Mouse (Mus musculus): Measurements from ENCODE around the gene Agpat4.

Agpat4 gene

DNA sequence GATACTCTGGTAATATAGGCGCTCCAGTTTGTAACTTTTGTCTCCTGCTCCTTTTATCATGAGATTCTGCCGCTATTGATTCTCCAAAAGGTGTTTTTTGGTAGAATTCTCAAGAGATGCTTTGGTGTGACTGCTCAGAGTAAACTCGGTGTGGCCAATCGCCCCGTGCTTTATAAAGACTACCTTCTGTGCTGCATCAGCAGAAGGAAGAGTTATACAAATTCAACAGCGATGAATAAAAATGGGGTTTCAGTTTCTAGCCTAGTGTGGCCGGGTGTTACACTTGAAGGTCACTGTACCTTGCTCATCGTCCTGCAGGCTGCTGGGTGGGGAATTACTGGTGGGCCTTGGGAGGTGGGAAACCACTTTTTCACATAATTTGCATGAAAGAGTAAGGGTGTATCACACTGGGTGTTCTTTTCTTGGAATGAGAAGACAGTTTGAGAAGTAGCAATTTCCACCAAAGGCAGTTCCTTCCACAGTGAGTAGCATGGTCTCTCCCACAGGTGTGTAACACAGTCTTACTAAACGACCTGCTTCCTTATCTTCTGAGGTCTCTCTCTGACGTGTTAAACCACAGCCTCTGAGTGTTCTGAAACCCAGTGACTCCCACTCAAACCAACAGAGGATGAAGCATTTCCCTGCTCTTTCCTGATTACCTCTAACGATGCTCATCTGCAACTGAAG, 46.6 kb downstream of the Agpat4 start:
- POLR2A ChIA-PET: interaction anchor here in 2 of 4 experiments (0.8 to 2.6 kb wide), 7 partner anchors 8 to 46 kb away, joined by 3 to 17 read pairs (median 3); partner anchors contain the start of gene Agpat4 (in 1 of the 2)
- CTCF ChIA-PET: no interaction called here

DNA sequence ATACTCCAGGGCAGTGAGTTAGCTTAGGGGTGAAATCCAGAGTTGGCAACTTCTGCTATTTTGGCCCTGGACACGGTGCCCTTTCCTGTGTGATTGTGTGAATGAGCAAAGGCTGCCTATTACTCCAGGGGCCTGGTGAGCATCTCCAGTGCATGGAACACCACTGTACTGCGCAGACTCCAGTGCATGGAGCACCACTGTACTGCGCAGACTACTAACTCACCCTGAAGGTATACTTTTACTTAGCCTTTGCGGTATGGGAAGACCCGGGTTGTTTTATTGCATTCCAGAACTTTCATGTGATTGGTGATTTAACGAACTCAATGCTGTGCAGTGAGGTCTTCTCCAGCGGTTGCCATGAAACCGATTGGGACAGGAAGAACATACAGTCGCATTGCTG, 47.2 kb downstream of the Agpat4 start:
- POLR2A ChIA-PET: interaction anchor here in 1 of 4 experiments (1.2 to 2.6 kb wide), 2 partner anchors 30 to 47 kb away, joined by 3 to 7 read pairs; partner anchors contain the start of gene Agpat4
- CTCF ChIA-PET: no interaction called here

DNA sequence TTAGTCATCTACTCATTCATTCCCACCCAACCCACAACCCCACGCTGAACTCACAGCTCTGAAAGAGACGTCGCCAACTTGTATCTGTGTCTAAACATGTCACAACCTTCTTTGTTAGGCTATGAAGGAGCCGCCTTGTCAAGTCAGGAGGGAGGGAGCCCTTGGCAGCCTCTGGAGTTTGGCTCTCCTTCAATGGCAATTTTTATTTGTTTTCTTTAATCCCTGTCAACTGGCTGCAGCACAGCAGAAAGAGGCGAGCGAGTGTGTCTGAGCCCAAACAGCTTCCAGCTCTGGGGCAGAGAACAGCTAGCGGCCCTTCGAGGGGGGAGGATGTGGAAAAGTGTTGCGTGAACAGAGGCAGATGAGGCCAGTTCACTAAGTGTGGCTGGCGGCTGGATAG, 50.0 kb downstream of the Agpat4 start:
- ChIA-PET CTCF (interaction anchor here in 2 of 4 experiments (0.6 to 0.7 kb wide), 2 partner anchors 16 to 17 kb away, joined by 3 to 10 read pairs; no protein-coding TSS in a partner anchor), POLR2A (interaction anchor here in 2 of 4 experiments (0.6 to 4.0 kb wide), 9 partner anchors 9 to 286 kb away, joined by 3 to 17 read pairs (median 4); no protein-coding TSS in a partner anchor)

DNA sequence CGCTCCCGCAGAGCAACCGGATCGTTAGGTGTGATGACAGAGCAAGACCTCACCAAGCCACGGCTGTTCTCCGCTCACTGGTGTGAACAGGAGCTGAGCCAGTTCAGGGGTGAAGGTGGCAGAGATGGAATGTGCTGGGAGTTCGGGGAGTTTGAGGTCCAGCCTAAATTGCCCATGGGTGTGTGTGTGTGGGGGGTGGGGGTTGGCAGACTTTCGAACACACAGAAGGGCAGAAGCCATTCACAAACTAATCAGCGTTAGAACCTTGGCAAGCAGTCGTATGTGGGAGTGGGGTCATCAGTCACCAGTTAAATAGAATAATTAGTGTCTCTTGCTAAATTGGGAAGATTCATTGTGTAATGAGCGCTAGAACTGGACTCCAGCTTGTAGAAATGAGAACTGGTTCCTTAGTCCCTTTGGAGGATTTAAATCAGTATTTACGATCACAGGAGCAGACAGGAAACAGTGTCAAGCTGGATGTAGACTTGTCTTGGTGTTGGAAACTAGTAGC, 50.9 kb downstream of the Agpat4 start:
- CTCF ChIA-PET: no interaction called here
- POLR2A ChIA-PET: interaction anchor here in 2 of 4 experiments (0.6 to 4.0 kb wide), 11 partner anchors 8 to 333 kb away, joined by 3 to 17 read pairs (median 4); partner anchors contain the start of gene Agpat4 (in 2 of the 2)

DNA sequence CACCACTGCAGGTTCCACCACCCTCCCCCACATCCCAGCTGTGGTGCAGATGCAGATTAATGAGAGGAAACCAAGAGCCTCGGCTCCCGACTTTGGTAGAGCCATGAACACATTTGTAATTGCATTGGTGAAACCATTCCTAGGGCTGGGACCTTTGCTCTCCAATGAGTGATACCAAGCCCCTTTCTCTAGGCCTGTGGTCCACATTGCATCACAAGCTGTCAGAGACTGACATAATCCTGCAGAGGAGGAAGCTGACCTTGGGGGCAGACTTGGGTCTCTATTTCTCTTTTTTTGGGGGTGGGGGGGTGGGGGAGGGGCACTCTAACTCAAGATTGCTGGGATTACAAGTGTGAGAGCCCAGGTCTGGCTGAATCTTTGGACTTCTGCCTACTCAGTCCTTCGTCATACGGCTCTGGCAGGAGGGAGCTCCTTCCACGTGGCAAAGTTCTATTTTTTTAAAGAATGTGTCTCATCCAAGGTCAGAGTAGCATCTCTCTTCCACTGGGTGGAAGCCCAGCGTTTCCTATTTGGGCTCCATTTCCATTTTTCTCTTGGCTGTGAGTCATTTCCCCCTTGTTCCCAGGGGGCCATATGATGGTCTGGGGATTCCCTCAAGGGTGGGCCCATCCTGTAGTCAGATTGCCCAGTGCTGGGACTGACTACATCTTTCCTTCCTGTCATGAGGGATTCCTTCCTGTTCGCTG, 52.4 kb downstream of the Agpat4 start:
- ChIA-PET POLR2A (interaction anchor here in 3 of 4 experiments (0.7 to 4.0 kb wide), 6 partner anchors 10 to 24 kb away, joined by 3 to 17 read pairs (median 6); no protein-coding TSS in a partner anchor), CTCF (no interaction called here)

DNA sequence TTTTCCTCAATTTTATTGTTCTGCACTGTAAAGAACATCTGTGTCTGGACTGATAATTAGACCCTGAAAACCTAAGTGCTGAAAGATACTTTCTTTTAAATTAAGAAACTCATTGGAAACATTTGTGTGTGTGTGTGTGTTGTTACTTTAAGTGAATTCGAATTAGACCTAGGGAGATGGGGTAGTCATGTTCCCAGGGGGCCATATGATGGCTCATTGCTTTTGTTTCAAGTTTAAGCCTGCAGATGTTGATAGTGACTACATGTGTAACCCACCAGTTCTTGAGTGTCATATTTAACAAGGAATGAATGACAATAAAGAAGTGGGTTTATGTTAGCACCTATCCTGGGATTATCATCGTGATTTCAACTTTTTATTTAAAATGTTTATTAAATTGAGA, 53.2 kb downstream of the Agpat4 start:
- ChIA-PET CTCF (no interaction called here), POLR2A (interaction anchor here in 2 of 4 experiments (0.7 to 2.4 kb wide), 2 partner anchors 11 to 24 kb away, joined by 3 to 8 read pairs; no protein-coding TSS in a partner anchor)

DNA sequence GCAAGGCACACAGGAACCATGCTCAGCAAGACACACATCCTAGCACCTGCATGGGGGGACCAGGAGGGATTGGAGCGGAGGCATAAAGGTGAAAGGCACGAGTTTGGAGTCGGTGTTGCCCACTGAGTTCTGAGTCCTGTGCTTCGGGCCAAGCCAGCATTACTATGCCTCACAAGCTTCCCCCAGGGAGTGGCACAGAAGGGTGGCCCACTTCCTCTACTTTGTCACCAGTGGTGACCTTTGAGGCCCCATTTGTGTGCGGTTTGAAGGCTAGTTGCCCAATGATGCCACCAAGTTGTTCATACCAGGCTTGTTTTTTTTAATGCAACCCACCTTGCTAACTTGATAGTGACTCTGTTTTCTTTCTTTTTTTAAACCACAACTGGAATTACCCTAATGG, 55.7 kb downstream of the Agpat4 start:
- ChIA-PET CTCF (no interaction called here), POLR2A (interaction anchor here in 2 of 4 experiments (0.9 to 1.9 kb wide), 11 partner anchors 9 to 53 kb away, joined by 3 to 7 read pairs (median 3); no protein-coding TSS in a partner anchor)

DNA sequence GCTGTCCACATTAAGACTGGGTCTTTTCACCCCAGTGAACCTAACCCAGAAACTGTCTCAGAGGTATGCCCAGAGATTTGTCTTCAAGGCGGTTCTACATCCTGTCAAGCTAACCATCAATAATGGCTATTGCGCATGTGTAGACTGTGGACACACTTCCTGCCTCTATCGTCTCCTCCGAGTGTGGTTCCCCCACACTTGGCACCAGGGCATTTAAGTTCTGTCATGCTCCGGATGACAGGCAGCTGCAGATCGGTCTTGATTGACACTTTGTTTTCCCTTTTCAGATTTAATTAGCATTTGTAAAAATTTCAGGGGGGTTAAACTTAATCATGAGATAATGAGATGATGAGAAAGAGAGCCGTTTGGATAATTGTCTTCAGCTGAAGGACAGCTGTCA, 56.4 kb downstream of the Agpat4 start:
- CTCF ChIA-PET: no interaction called here
- POLR2A ChIA-PET: interaction anchor here in 2 of 4 experiments (0.9 to 1.9 kb wide), 8 partner anchors 10 to 69 kb away, joined by 3 to 7 read pairs (median 4); no protein-coding TSS in a partner anchor

DNA sequence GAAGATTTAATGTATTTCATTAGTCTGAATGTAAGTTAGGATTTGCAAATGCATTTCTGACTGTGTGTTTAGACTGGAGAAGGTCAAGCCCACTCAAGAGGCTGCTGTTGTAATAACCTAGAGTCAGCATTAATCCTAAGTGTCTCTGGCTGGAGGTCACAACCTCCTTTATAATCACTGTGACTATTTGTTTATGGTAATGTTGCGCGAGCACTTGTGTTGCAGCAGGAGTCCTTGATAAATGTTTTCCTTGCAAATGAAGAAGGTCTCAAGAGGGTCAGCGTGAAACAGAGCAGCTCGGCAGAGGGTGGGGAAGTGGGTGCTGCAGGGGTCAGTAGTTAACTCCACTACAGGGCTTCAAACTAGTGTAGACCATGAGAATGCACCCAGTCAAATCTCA, 57.1 kb downstream of the Agpat4 start:
- POLR2A ChIA-PET: interaction anchor here in 3 of 4 experiments (0.6 to 2.0 kb wide), 7 partner anchors 9 to 1197 kb away, joined by 3 to 5 read pairs (median 3); no protein-coding TSS in a partner anchor

DNA sequence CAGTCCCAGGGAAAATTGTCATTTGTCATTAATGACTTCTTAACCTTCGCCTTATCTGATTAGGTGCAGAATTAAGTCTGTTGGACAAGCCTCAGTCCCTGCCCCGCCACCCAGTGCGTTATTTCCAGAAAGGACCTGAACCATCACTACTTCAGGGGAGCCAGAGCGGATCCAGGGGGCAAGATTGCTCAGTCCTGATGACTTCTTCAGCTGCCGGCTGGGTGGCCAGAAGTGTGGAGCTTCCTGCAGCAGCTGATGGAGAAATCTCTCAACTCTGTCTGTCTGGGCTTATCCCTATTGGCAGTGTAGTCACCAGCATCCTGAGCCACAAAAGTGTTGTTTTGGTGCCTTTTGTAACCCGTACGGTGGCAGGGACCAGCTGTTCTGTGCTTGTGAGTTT, 60.8 kb downstream of the Agpat4 start:
- CTCF ChIA-PET: no interaction called here

More for the DNA sequence above, 57.1 kb downstream of the Agpat4 start:
- CTCF ChIA-PET: no interaction called here

DNA sequence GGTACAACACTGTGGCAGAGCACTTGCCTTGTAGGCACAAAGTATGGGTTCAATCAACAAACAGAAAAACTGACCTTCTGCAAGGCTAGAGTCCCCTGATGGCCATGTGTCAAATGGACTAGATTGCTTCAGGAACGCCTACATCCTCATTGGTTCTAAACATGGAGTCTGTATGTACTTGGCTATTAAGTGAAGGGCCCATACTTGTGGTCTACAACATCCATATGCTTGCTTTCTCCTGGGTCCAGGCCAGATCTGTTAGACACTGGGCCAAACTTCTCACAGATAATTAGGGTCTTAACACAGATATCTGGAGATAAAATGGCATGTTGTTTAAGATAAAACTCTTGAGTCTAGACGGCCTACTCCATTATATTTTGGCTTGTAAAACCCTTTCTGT, 61.3 kb downstream of the Agpat4 start:
- POLR2A ChIA-PET: interaction anchor here in 1 of 4 experiments (0.7 to 0.8 kb wide), 2 partner anchors 16 to 20 kb away, joined by 3 to 4 read pairs; no protein-coding TSS in a partner anchor
- CTCF ChIA-PET: no interaction called here

More for the DNA sequence above, 60.8 kb downstream of the Agpat4 start:
- POLR2A ChIA-PET: interaction anchor here in 1 of 4 experiments (0.7 to 0.8 kb wide), 2 partner anchors 16 to 19 kb away, joined by 3 to 4 read pairs; no protein-coding TSS in a partner anchor

DNA sequence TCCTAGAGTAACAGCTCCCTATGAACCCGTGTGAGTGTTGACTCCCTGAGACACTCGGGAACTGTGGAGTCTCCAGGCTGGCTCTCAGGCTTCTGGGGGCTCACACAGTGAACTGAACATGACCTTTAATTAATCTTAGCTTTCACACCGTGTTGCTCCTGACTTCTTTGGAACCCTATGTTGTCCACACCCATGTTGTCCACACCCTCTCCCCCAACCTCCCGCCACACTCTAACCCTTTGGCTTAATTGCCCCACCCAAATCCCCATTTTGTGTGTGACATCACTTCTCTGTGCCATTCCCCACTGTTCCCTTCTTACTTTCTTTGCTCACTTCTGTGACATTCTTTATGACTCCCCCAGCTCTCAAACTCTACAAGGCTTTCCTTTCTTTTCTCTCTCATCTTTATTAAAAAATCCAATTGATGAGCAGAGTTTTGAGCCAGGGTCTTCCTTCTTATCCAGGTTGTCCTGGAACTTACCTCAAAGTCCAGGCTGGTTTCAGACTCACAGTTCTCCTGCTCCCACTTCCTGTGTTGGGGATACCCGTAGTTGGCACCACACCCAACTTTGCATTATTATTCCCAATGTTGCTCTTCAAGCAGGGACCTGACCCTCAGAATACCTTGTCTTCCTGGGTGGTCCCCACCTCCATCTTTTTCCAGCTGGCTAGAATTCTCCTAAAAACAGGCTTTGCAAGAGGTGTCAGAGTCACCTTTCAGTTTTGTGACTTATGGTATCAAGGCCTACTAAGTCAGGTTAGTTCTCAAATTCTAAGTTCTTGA, 64.4 kb downstream of the Agpat4 start:
- POLR2A ChIA-PET: interaction anchor here in 3 of 4 experiments (0.5 to 3.2 kb wide), 21 partner anchors 9 to 78 kb away, joined by 3 to 25 read pairs (median 4); partner anchors contain the start of gene Agpat4 (in 2 of the 3)

DNA sequence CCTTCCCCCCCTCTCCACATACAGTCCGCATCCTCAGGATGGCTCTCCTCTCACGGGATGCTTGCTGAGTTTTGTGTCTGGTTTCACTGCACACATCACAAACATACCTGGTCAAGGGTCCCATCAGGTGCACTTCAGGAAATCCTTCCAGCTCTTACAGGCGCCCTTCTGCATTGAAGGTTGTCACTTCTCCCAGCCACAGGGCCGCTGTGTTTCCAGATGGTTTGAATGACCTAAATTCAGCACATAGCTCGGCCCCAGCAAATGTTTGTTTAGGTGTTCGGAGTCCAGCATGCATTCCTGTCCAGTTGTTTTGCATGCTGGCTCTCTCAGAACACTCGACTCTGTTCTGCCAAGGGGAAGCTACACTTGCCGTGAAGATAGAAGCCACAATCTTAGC, 65.8 kb downstream of the Agpat4 start:
- POLR2A ChIA-PET: interaction anchor here in 2 of 4 experiments (0.7 to 3.2 kb wide), 8 partner anchors 10 to 79 kb away, joined by 3 to 25 read pairs (median 4); partner anchors contain the start of gene Agpat4 (in 1 of the 2)
- CTCF ChIA-PET: no interaction called here

More for the DNA sequence above, 64.4 kb downstream of the Agpat4 start:
- CTCF ChIA-PET: interaction anchor here in 1 of 4 experiments (0.7 kb wide), 1 partner anchor 1653 kb away, joined by 4 read pairs; no protein-coding TSS in a partner anchor

DNA sequence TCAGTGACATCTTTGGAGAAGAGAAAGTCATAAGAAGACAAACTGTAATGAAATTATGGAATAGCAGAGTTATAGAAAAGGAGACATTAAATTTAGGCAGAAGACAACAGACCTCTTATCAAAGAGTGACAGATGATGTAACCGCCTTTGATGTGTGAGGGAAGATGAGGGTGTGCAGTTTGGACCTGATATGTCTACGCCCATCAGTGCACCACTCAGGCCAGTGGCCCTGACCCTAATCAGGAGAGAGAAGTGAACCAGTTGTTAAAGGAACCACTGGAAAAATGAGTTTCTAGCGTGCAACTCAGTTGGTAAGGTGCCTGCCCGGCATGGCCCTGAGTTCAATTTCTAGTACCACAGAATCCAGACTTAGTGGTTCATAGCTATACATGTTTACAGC, 67.4 kb downstream of the Agpat4 start:
- POLR2A ChIA-PET: interaction anchor here in 2 of 4 experiments (0.9 to 2.4 kb wide), 7 partner anchors 9 to 29 kb away, joined by 3 to 10 read pairs (median 4); no protein-coding TSS in a partner anchor
- CTCF ChIA-PET: interaction anchor here in 2 of 4 experiments (0.6 kb wide), 2 partner anchors 17 to 243 kb away, joined by 3 read pairs; no protein-coding TSS in a partner anchor

DNA sequence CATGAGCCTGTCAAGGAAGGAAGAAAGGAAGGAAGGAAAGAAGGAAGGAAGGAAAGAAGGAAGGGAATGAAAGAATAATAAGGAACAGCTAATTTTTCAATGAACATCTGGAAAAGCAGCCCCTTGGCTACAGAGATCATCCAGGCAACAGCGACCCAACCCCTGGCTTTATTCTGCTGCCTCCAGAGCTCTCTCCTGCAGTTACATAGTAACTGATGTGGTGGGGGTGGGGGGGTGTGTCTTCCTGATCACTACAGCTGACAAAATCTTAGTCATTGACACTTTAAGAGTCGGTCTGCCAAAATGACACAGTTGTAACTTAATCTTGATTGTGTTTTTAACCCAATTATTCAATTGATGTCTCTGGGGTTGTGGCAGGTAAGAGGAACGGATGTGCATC, 67.8 kb downstream of the Agpat4 start:
- POLR2A ChIA-PET: interaction anchor here in 2 of 4 experiments (0.9 to 2.4 kb wide), 10 partner anchors 9 to 29 kb away, joined by 3 to 10 read pairs (median 4); no protein-coding TSS in a partner anchor

DNA sequence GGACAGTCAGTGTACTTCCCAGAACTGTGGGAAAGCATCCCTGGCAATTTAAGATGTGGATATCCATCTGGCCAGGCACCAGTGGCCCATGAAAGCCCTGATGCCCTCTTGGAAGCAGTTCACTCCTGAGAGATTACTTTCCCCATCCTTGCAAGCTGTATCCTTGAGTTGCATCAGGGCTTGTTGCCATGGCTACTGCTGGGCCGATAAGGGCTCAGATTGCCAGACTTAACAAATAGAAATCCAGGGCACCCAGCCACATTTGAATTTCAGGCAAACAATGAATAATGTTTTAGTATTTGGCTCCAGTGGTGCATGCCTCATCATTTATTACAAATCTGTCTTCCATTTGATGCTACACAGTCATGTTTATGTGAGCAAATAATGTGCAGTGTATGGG, 69.3 kb downstream of the Agpat4 start:
- POLR2A ChIA-PET: interaction anchor here in 2 of 4 experiments (1.0 to 2.4 kb wide), 5 partner anchors 7 to 69 kb away, joined by 4 to 10 read pairs (median 4); partner anchors contain the start of gene Agpat4 (in 1 of the 2)

More for the DNA sequence above, 67.8 kb downstream of the Agpat4 start:
- CTCF ChIA-PET: no interaction called here

DNA sequence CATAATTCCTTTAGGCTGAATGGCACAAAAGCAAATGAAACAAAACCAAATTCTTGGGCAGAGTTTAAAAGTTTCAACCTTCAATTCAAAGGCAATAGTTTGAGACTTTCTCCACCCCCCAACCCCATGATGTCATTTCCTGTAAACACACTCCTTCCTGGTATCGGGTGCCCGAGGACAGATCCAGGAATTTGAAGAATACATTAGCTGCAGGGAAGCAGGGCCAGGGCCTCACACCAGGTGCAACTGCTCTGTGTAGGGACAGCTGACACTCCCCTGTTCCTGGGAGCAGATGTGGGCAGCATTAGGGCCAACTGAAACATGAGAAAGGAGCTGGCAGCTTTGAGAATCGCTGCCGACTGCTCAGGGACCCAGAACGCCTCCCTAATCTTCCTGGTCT, 76.6 kb downstream of the Agpat4 start:
- POLR2A ChIA-PET: interaction anchor here in 3 of 4 experiments (0.6 to 8.2 kb wide), 44 partner anchors 8 to 151 kb away, joined by 3 to 59 read pairs (median 6); partner anchors contain the start of genes Agpat4 (in 2 of the 3) and Map3k4 (in 1 of the 3)
- CTCF ChIA-PET: interaction anchor here in 2 of 4 experiments (0.7 to 1.3 kb wide), 2 partner anchors 8 to 11 kb away, joined by 3 read pairs; no protein-coding TSS in a partner anchor

More for the DNA sequence above, 69.3 kb downstream of the Agpat4 start:
- CTCF ChIA-PET: no interaction called here
